Mouse (Mus musculus): Measurements from ENCODE around the gene Ppfibp2. TPM values are rescaled to one million over a fixed set of nuclear protein-coding genes. Genes with fewer than 3 reads are reported as not detected.

The Ppfibp2 gene
- total and polyA plus RNA-seq, 3 experiments = 0.27 TPM; not detected in 2

DNA sequence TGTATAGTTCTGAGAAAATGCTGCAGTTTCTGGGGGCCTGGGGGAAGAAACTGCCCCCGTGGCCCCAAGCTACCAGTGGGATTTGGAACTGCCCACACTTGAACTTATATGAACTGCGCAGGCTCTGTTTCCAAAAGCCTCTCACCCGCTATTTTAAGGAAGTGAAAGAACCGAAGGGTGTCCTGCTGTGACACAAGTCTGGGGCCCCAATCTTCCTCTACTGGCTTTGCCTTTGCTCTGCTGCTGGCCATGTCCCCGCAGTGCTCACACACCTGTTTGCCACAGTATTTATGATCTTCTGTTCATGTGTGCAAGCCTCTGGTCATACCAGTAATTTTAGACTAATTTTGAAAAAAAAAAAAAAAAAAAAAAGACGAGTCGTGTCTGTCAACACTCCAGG is 1.1 kb upstream of the Ppfibp2 start:
- no peaks in the 10 kb centered on the region for H3K36me3 ChIP-seq (replicated peaks)
- H3K27me3 ChIP-seq (ENCODE audit: insufficient read depth, low read length) = no peaks in the 10 kb centered on the region
- H3K4me1 ChIP-seq (ENCODE audit: insufficient read depth, low read depth, low read length) = no peaks in the 10 kb centered on the region
- no peak overlapping the region for H3K4me3 ChIP-seq (ENCODE audit: low read depth, low read length)
- peaks cover 33% of the 10 kb centered on the region for H3K9me3 ChIP-seq (replicated peaks)
- no peak for TF ChIP-seq CTCF (IDR thresholded peaks at IDR 0.05; ENCODE audit: low read depth, low read length)
- no peak for TF ChIP-seq GATA1 (IDR thresholded peaks at IDR 0.05; ENCODE audit: borderline replicate concordance, low read length)
- no peak for TF ChIP-seq GATA2 (IDR thresholded peaks at IDR 0.05; ENCODE audit: borderline replicate concordance, low read depth, low read length)
- TF ChIP-seq TAL1 (conservative IDR thresholded peaks at IDR 0.05; ENCODE audit: low read depth, low read length) = no peak
- no peak for TF ChIP-seq POLR2AphosphoS5 (IDR thresholded peaks at IDR 0.05; ENCODE audit: insufficient replicate concordance, low read depth, low read length)
- DNase-seq (ENCODE audit: low spot score) (no peak), ATAC-seq (ENCODE audit: extremely low read depth, insufficient number of reproducible peaks, low FRiP score, poor library complexity, severe bottlenecking) (no peak)

- Histone ChIP-seq H3K9me3 (replicated peaks) (peaks cover 35% of the 10 kb centered on the region), H3K27me3 (ENCODE audit: insufficient read depth, low read length) (no peaks in the 10 kb centered on the region), H3K4me1 (ENCODE audit: insufficient read depth, low read depth, low read length) (no peaks in the 10 kb centered on the region), H3K36me3 (replicated peaks) (no peaks in the 10 kb centered on the region), H3K4me3 (ENCODE audit: low read depth, low read length) (no peak overlapping the region)
- TF ChIP-seq TAL1 (conservative IDR thresholded peaks at IDR 0.05; ENCODE audit: low read depth, low read length) (no peak), CTCF (IDR thresholded peaks at IDR 0.05; ENCODE audit: low read depth, low read length) (no peak), POLR2AphosphoS5 (IDR thresholded peaks at IDR 0.05; ENCODE audit: insufficient replicate concordance, low read depth, low read length) (no peak), GATA1 (IDR thresholded peaks at IDR 0.05; ENCODE audit: borderline replicate concordance, low read length) (no peak), GATA2 (IDR thresholded peaks at IDR 0.05; ENCODE audit: borderline replicate concordance, low read depth, low read length) (no peak)
- ATAC-seq (ENCODE audit: extremely low read depth, insufficient number of reproducible peaks, low FRiP score, poor library complexity, severe bottlenecking) = no peak
- no peak for DNase-seq (ENCODE audit: low spot score)
Measured at GRCm38 (mm10) chr7:107594325-107594856, 616 bp upstream of the Ppfibp2 start.

GRCm38 (mm10) chr7:107595426-107595825 is 419 bp downstream of the Ppfibp2 start:
- no peak for TF ChIP-seq TAL1 (conservative IDR thresholded peaks at IDR 0.05; ENCODE audit: low read depth, low read length)
- no peak for TF ChIP-seq GATA2 (IDR thresholded peaks at IDR 0.05; ENCODE audit: borderline replicate concordance, low read depth, low read length)
- TF ChIP-seq POLR2AphosphoS5 (IDR thresholded peaks at IDR 0.05; ENCODE audit: insufficient replicate concordance, low read depth, low read length) = no peak
- TF ChIP-seq CTCF (IDR thresholded peaks at IDR 0.05; ENCODE audit: low read depth, low read length) = no peak
- no peak for TF ChIP-seq GATA1 (IDR thresholded peaks at IDR 0.05; ENCODE audit: borderline replicate concordance, low read length)
- no peaks in the 10 kb centered on the region for H3K27me3 ChIP-seq (ENCODE audit: insufficient read depth, low read length)
- H3K36me3 ChIP-seq (replicated peaks) = no peaks in the 10 kb centered on the region
- ATAC-seq (ENCODE audit: extremely low read depth, insufficient number of reproducible peaks, low FRiP score, poor library complexity, severe bottlenecking) (no peak), DNase-seq (ENCODE audit: low spot score) (no peak)
- peaks cover 40% of the 10 kb centered on the region for H3K9me3 ChIP-seq (replicated peaks)
- H3K4me1 ChIP-seq (ENCODE audit: insufficient read depth, low read depth, low read length) = no peaks in the 10 kb centered on the region
- no peak overlapping the region for H3K4me3 ChIP-seq (ENCODE audit: low read depth, low read length)

DNA sequence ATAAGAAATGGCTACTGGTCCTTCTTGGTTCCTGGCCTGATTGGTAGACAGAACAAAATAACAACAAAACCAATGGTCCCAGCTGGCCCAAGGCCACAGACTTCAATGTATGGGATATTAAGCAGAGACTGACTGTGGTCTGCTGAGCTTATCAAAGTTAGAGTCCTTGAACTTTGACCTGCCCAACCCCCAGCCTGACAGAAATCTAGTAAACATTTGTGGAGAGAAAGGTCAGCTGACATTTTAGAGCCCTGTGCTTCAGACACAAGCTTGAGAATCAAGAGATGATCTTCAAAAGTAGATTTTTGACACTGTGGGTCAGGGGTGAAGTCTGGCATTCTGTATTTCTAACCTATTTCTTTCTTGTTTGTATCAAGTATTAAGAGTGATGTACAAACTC is 1.7 kb downstream of the Ppfibp2 start:
- Histone ChIP-seq H3K9me3 (replicated peaks) (peaks cover 41% of the 10 kb centered on the region), H3K4me1 (ENCODE audit: insufficient read depth, low read depth, low read length) (no peaks in the 10 kb centered on the region), H3K4me3 (ENCODE audit: low read depth, low read length) (no peak overlapping the region), H3K36me3 (replicated peaks) (no peaks in the 10 kb centered on the region), H3K27me3 (ENCODE audit: insufficient read depth, low read length) (no peaks in the 10 kb centered on the region)
- no peak for ATAC-seq (ENCODE audit: extremely low read depth, insufficient number of reproducible peaks, low FRiP score, poor library complexity, severe bottlenecking)
- no peak for DNase-seq (ENCODE audit: low spot score)
- TF ChIP-seq TAL1 (conservative IDR thresholded peaks at IDR 0.05; ENCODE audit: low read depth, low read length) (no peak), POLR2AphosphoS5 (IDR thresholded peaks at IDR 0.05; ENCODE audit: insufficient replicate concordance, low read depth, low read length) (no peak), GATA1 (IDR thresholded peaks at IDR 0.05; ENCODE audit: borderline replicate concordance, low read length) (no peak), CTCF (IDR thresholded peaks at IDR 0.05; ENCODE audit: low read depth, low read length) (no peak), GATA2 (IDR thresholded peaks at IDR 0.05; ENCODE audit: borderline replicate concordance, low read depth, low read length) (no peak)

- Histone ChIP-seq H3K4me3 (ENCODE audit: low read depth, low read length) (no peak overlapping the region), H3K36me3 (replicated peaks) (no peaks in the 10 kb centered on the region), H3K4me1 (ENCODE audit: insufficient read depth, low read depth, low read length) (no peaks in the 10 kb centered on the region), H3K27me3 (ENCODE audit: insufficient read depth, low read length) (no peaks in the 10 kb centered on the region), H3K9me3 (replicated peaks) (peaks cover 41% of the 10 kb centered on the region)
- ATAC-seq (ENCODE audit: extremely low read depth, insufficient number of reproducible peaks, low FRiP score, poor library complexity, severe bottlenecking) = no peak
- no peak for DNase-seq (ENCODE audit: low spot score)
- TF ChIP-seq GATA1 (IDR thresholded peaks at IDR 0.05; ENCODE audit: borderline replicate concordance, low read length) (no peak), CTCF (IDR thresholded peaks at IDR 0.05; ENCODE audit: low read depth, low read length) (no peak), POLR2AphosphoS5 (IDR thresholded peaks at IDR 0.05; ENCODE audit: insufficient replicate concordance, low read depth, low read length) (no peak), GATA2 (IDR thresholded peaks at IDR 0.05; ENCODE audit: borderline replicate concordance, low read depth, low read length) (no peak), TAL1 (conservative IDR thresholded peaks at IDR 0.05; ENCODE audit: low read depth, low read length) (no peak)
Measured at GRCm38 (mm10) chr7:107597956-107598355, 2.9 kb downstream of the Ppfibp2 start.

DNA sequence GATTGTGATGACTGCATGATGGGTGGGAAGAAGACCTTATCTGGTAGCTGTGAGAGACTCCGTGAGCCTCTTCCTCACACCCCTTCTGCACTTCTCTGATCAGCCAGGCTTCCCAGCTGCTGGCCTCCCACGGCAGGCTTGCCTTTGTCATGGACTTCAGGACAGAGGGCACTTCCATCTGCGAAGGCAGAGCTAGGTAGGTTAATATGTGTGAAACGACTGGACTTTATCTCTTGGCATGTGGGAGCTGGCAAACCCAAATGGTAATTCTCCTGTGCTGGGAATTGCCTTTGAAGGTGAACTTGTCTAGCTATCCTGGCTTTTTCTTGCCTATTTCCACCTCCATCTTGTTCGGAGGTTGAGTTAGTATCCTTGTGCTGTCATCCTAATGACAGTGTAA is 5.6 kb downstream of the Ppfibp2 start:
- no peaks in the 10 kb centered on the region for H3K27me3 ChIP-seq (ENCODE audit: insufficient read depth, low read length)
- ATAC-seq (ENCODE audit: extremely low read depth, insufficient number of reproducible peaks, low FRiP score, poor library complexity, severe bottlenecking) (no peak), DNase-seq (ENCODE audit: low spot score) (no peak)
- no peak overlapping the region for H3K4me3 ChIP-seq (ENCODE audit: low read depth, low read length)
- H3K36me3 ChIP-seq (replicated peaks) = no peaks in the 10 kb centered on the region
- H3K4me1 ChIP-seq (ENCODE audit: insufficient read depth, low read depth, low read length) = no peaks in the 10 kb centered on the region
- TF ChIP-seq GATA2 (IDR thresholded peaks at IDR 0.05; ENCODE audit: borderline replicate concordance, low read depth, low read length) = no peak
- H3K9me3 ChIP-seq (replicated peaks) = peaks cover 42% of the 10 kb centered on the region
